Comparison of ENCODE assay signal across 1 mouse cellular context in the genomic region with DNA sequence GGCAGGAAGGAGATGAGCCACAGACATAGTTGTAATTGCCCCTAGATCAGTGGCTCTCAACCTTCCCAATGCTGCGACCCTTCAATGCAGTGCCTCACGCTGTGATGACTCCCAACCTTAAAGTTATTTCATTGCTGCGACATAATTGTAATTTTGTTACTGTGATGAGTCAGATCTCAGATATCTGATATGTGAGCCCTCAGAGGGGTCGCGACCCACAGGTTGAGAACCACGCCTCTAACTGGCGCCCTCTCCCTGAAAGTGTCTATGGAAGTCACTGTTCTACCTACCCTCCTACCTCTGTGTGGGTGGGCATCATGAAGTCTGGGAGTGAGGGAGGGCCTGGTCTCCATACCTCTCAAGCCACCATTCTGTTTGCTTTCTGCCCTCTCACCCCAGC.
A peak's percentile ranks its signal among the peaks of the same experiment; 100 is the strongest.
TF ChIP-seq lines count a peak whose summit lies in the region.

No protein-coding gene starts in this region.

TF ChIP-seq in ES-E14, 5 proteins besides CTCF, POLR2A, EP300 and RAD21:
- TF ChIP-seq HCFC1 (IDR thresholded peaks at IDR 0.05; ENCODE audit: borderline replicate concordance, insufficient read depth, low read length), result no peak
- TF ChIP-seq MAFK (IDR thresholded peaks at IDR 0.05; ENCODE audit: insufficient read depth, low read depth, low read length), result no peak
- TF ChIP-seq ZNF384 (IDR thresholded peaks at IDR 0.05; ENCODE audit: low read depth, low read length), result no peak
- no peak for TF ChIP-seq ZC3H11A (IDR thresholded peaks at IDR 0.05; ENCODE audit: borderline replicate concordance, low read depth, low read length)
- peak; percentile 94 for TF ChIP-seq CHD2 (IDR thresholded peaks at IDR 0.05; ENCODE audit: low read depth, low read length)
